Mouse (Mus musculus) thymus, adult 2 months (tissue): ENCODE data around the gene Ttc39a.

Experiments used
- CTCF ChIP-seq: fragments of 200-500 bp; IDR thresholded peaks from 2 replicates; pipeline ENCODE4 v1.5.1; 2012; ENCODE audit warnings: mild to moderate bottlenecking, control low read depth, low read length, moderate library complexity, borderline replicate concordance; ENCODE audit not compliant: control insufficient read depth, poor library complexity, insufficient read depth; ENCODE audit errors: extremely low read depth
- POLR2A ChIP-seq: fragments of 200-500 bp; IDR thresholded peaks from 2 replicates; pipeline ENCODE4 v1.6.1; 2012; ENCODE audit warnings: mild to moderate bottlenecking, low read length, control low read depth, moderate library complexity; ENCODE audit not compliant: control insufficient read depth, poor library complexity, insufficient read depth; ENCODE audit errors: extremely low read depth

- TF ChIP-seq CTCF (no peak), POLR2A (no peak)
Measured at GRCm38 (mm10) chr4:109442649-109443048, 36.2 kb downstream of the Ttc39a start.
